Mouse (Mus musculus) brain, adult 2 months (tissue): ENCODE data around the gene Olfr1412.

Source experiments
- DNase-seq: peaks from one replicate; pipeline ENCODE4 v3.0.0; 2011; ENCODE audit warnings: low read depth, low spot score

Gene Olfr1412

GRCm38 (mm10) chr1:92585479-92585878, at the start of gene Olfr1412:
Gene Olfr1412, plus strand, starts transcription at chr1:92585779.
- no peak for DNase-seq

GRCm38 (mm10) chr1:92536972-92537371, 48.6 kb upstream of the Olfr1412 start:
- DNase-seq: no peak

GRCm38 (mm10) chr1:92539071-92539470, 46.5 kb upstream of the Olfr1412 start:
- peak; percentile 56 for DNase-seq

GRCm38 (mm10) chr1:92545929-92546328, 39.6 kb upstream of the Olfr1412 start:
- DNase-seq: no peak

- no peak for DNase-seq
These were observed 14.6 kb upstream of the Olfr1412 start, which contains the start of gene Olfr1413 for GRCm38 (mm10) chr1:92571022-92571421. Gene Olfr1413, plus strand, starts transcription at chr1:92571322.

GRCm38 (mm10) chr1:92594111-92594510, 8.5 kb downstream of the Olfr1412 start, which contains the start of gene Olfr1411:
Gene Olfr1411, plus strand, starts transcription at chr1:92594411.
- no peak for DNase-seq

GRCm38 (mm10) chr1:92596019-92596418, 10.4 kb downstream of the Olfr1412 start:
- DNase-seq: no peak

GRCm38 (mm10) chr1:92605482-92605881, 19.9 kb downstream of the Olfr1412 start, which contains the start of gene Olfr1410:
Gene Olfr1410, plus strand, starts transcription at chr1:92605782.
- no peak for DNase-seq

- DNase-seq: no peak
These were observed 22.1 kb downstream of the Olfr1412 start for GRCm38 (mm10) chr1:92607711-92608110.

GRCm38 (mm10) chr1:92611008-92611407, 25.4 kb downstream of the Olfr1412 start:
- peak; percentile 67 for DNase-seq

- no peak for DNase-seq
These were observed 27.6 kb downstream of the Olfr1412 start for GRCm38 (mm10) chr1:92613175-92613574.

GRCm38 (mm10) chr1:92614516-92614915, 28.9 kb downstream of the Olfr1412 start:
- DNase-seq: peak; percentile 72

GRCm38 (mm10) chr1:92616046-92616445, 30.5 kb downstream of the Olfr1412 start:
- DNase-seq: no peak

GRCm38 (mm10) chr1:92617488-92617887, 31.9 kb downstream of the Olfr1412 start, which contains the start of gene Olfr12:
Gene Olfr12, plus strand, starts transcription at chr1:92617788.
- DNase-seq: no peak

GRCm38 (mm10) chr1:92618360-92618759, 32.8 kb downstream of the Olfr1412 start:
- DNase-seq: no peak

GRCm38 (mm10) chr1:92628227-92628626, 42.6 kb downstream of the Olfr1412 start:
- no peak for DNase-seq

- no peak for DNase-seq
These were observed 46.6 kb downstream of the Olfr1412 start for GRCm38 (mm10) chr1:92632196-92632595.

- DNase-seq: no peak
These were observed 47.4 kb downstream of the Olfr1412 start for GRCm38 (mm10) chr1:92632948-92633347.

GRCm38 (mm10) chr1:92633726-92634125, 48.1 kb downstream of the Olfr1412 start:
- DNase-seq: peak; percentile 44

GRCm38 (mm10) chr1:92634569-92634968, 49.0 kb downstream of the Olfr1412 start:
- no peak for DNase-seq

GRCm38 (mm10) chr1:92634976-92635599, 49.5 kb downstream of the Olfr1412 start:
- peak; percentile 37 for DNase-seq

GRCm38 (mm10) chr1:92636015-92636414, 50.4 kb downstream of the Olfr1412 start:
- no peak for DNase-seq

- DNase-seq: no peak
These were observed 51.1 kb downstream of the Olfr1412 start for GRCm38 (mm10) chr1:92636676-92637075.
